Mouse (Mus musculus) left cerebral cortex, postnatal 14 days (tissue): ENCODE measurements at regions not wholly inside any gene's neighbourhood (a gene's known extent, or its start where the extent isn't known, plus 50 kb on each side); places are given as distances from the start of the nearest gene placed in this dataset.

ENCODE experiments used
- DNase-seq, 2 experiments: peaks; one replicate each; pipeline ENCODE4 v3.0.0; 2021 to 2022; ENCODE audit warnings: low spot score in 2 of 2, mixed read lengths in 1 of 2
- intact Hi-C: fragments of 180-260 bp; cut with DNase I; formaldehyde crosslinking; loops from one replicate; pipeline ENCODE4 v1.15.1; 2025

DNA sequence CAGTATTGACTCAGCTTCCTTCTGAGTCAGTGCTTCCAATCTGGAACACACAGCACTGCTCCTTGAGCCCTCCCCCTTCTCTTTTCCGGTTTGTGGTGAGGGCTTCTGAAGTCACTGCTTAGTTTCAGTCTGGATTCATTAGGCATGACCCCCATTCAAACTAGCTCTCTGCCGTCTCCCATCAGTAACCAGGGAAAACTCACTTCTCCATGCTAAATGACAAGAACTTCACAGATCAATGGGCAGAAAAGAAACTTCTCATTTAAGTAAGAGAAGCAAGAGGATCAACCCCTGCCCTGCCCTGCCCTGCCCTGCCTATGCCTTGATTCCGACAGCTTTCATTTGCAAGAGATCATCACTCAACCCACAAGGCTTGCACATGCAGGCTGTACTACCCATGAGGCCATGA, 82.9 kb upstream of the Nck2 start:
- intact Hi-C loops, result no loop called here
- no peak for DNase-seq

- DNase-seq, result no peak
- intact Hi-C loops, result no loop called here
Measured at GRCm38 (mm10) chr1:43362136-43362535, 82.2 kb upstream of the Nck2 start.

DNA sequence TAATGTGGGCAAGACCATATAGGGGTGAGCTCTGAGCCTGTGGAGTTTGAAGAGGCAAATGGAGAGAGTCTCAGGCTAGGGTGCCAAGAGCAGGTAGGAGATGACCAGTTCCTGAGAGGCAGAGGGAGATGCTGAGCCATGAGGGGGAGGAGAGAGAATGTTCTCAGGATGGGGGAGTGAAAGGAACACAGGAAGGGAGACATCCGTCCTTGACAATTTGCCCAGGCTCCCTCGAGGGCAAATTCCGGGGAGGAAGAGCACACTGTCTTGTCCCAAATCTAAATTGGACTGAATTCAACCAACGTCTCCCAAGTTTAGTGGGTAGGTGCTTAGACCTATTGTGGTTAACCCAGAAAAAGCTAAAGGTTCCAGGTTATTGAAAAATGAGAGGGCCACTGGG, 81.2 kb upstream of the Nck2 start:
- intact Hi-C loops, result no loop called here
- no peak for DNase-seq

DNA sequence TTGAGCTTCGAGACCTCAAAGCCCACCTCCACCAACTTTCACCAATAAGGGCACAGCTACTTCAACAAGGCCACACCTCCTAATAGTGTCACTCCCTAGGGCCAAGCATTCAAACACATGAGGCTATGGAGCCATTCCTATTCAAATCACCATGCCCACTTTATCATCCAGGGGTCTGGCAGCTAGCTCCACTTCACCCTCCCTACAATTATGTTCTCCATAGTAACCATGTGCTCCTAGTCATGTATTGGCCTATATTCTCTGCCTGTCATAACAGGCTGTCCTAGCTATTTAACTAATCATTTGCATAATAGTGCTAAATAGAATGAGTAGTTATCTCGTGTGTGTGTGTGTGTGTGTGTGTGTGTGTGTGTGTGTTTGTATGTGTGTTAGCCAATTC, 77.9 kb upstream of the Nck2 start:
- intact Hi-C loops, result no loop called here

DNA sequence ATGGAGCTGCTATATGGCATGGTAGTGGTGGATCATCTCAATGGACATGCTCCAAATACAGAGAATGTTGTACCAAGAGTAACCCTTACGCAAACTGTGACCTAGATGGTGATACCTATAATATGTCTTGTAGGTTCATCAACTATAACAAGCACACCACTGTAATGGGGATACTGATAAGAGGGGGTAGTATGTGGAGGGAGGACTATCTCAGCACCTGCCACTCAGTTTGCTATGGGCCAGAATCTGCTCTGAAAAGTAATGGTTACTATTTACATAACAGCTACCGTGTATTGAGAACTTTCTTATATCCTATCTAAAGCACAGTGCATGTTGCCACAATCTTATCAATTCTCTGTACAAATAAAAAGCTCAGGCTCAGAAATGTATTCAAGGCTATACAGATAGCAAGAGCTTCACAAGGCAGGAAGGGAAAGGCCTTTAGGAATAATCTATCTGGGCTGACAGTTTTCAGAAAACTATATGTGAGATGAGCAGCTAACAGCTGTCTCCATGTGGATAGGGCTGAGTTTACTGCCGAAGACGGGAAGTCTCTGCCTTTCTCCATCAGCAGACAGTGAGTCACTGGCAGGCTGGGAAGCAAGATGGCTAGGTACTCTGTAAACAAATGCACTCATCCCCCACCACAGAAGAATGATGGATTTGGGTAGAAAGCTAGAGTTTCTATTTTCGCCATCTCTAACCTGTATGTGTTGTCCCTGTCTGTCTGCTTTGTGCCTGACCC, 77.1 kb upstream of the Nck2 start:
- no peak for DNase-seq
- intact Hi-C loops, result no loop called here

More for the DNA sequence above, 77.9 kb upstream of the Nck2 start:
- no peak for DNase-seq

DNA sequence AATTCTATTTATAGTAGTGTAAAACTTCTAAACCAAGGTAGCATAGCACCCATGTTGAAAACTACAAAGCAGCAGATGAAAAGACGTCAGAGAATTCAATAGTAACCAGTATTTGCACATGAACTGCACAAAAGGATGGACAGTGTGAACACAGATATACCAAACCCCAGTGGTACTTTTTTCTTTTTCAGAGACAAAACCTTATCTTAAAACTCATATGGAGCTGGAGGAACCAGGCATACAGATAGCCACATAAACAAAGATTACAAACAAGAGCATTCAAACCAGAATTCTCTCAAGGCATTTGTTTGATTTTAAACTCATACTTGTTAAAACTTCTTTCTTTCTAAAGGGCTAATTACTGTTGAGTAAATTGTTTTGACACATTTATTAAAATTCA, 72.5 kb upstream of the Nck2 start:
- DNase-seq, result no peak
- intact Hi-C loops, result no loop called here

DNA sequence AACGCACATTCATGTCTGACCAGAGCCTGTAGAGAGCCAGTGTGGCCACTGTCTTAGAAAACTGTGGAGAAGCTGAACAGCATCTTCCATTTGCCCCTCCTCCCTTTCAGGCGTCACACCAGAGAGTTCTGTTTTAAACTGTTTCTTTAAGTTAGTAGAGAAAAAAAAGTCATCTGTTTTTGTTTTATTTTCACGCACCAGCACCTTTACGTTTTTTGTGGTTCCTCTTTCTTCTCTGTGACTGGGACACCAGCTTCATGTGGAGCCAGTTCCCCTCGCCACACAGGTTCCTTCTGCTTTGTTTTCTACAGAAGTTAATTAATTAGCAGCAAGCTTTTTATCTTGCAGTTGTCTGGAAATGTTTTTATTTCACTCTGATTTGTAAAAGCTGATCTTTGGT, 69.4 kb upstream of the Nck2 start:
- no peak for DNase-seq
- intact Hi-C loops, result no loop called here

DNA sequence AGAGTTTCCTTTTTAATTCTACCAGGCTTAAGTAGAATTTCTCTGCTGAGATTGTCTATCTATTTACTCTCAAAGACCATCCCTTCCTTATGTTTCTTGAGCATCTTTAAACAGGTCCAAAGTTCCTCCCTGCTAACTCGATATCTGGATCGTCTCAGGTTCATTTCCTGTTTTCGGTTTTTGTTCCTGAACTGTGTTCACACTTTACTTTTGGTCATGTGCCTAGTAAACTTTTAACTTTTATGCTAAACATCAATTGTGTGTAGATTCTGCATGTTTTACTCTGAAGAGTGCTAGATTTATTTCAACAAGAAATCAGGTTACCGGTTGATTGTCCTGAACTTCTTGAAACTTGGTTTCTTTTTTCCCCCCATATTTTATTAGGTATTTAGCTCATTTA, 68.5 kb upstream of the Nck2 start:
- intact Hi-C loops, result no loop called here

DNA sequence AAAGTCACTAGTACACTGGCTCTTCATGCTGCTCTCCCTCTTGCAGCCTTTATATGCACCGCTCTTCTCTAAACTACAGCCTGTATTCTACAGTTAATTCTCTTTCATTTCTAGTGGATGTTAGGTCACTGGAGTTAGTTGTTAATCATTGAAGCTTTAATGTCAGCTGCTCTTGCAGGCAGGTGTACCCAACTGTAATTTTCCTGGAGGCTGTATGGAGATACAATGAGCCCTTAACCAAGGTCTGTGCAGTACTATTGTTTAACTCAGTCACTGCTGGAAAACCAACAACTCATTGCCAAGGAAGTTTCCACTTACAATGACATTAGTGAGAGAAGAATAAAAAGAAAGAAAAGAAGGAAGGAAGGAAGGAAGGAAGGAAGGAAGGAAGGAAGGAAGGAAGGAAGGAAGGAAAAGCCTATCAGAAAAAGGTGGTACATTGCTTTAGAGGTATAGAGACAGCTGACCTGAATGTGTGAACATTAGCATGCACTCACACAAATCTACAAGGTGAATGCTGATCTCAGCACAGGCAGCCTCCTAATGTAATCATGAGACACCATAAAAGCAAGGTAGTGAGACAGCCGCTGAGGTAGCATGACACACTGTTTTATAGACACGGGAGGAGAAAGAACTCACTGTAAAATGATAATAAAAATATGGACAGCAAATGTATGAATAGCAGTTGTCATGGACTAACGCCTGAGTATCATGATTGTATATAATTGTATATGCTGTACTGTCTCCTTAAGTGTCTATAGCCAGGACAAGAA, 66.7 kb upstream of the Nck2 start:
- intact Hi-C loops, result no loop called here
- no peak for DNase-seq

More for the DNA sequence above, 68.5 kb upstream of the Nck2 start:
- no peak for DNase-seq

DNA sequence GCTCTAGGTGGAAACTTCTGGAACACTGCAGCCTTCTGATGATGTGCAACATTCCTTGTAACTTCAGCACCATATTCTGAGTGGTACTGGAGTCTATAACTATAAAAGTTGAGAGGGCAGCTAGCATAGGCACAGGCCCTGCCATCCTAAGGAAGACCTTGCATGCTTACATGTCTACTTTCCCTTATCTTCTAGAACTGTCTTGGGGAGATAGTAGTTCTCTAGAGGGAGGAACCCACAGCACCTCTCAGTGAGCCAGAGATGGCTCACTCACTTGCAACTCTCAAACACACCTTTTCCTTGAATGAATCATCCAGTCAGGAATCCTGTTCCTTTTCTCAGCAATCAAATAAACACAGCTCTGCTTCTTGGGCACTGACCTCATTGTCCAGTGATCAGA, 59.4 kb upstream of the Nck2 start:
- DNase-seq, result no peak
- intact Hi-C loops, result no loop called here

- intact Hi-C loops, result no loop called here
- DNase-seq, result no peak
Measured at GRCm38 (mm10) chr1:43394035-43394434, 50.3 kb upstream of the Nck2 start.
